Mouse (Mus musculus) CH12.LX (cell line): ENCODE data around the gene Ube2d2b. TPM values are rescaled to one million over a fixed set of nuclear protein-coding genes. Genes with fewer than 3 reads are reported as not detected.

Experiments
- DNase-seq: peaks from one replicate; pipeline ENCODE4 v3.0.0-alpha.2; 2013; ENCODE audit errors: extremely low read depth
- H3K27ac ChIP-seq: 2 replicates; pipeline ENCODE4 v1.5.1; 2012; ENCODE audit warnings: low read depth, mild to moderate bottlenecking, control low read depth, moderate library complexity; ENCODE audit not compliant: insufficient read depth
- H3K27me3 ChIP-seq: replicated peaks from 2 replicates; pipeline ENCODE3; 2012; ENCODE audit warnings: inconsistent platforms
- H3K36me3 ChIP-seq, 2 experiments: replicated peaks in 1 of 2; 2 replicates each; pipeline versions ENCODE3 to v1.6.1; 2012; ENCODE audit warnings: inconsistent platforms in 1 of 2, low read length in 1 of 2, mild to moderate bottlenecking in 1 of 2, mixed read lengths in 1 of 2, moderate library complexity in 1 of 2; ENCODE audit not compliant: control insufficient read depth in 1 of 2, insufficient read depth in 1 of 2
- H3K4me1 ChIP-seq, 2 experiments: 2 replicates each; pipeline ENCODE4 v1.6.1; 2012; ENCODE audit warnings: inconsistent platforms in 1 of 2, moderate library complexity in 1 of 2; ENCODE audit not compliant: insufficient read depth in 2 of 2, control insufficient read depth in 1 of 2
- H3K4me2 ChIP-seq: 2 replicates; pipeline ENCODE4 v1.6.1; 2012; ENCODE audit warnings: low read depth, mild to moderate bottlenecking, control low read depth; ENCODE audit not compliant: poor library complexity, insufficient read depth, severe bottlenecking
- H3K4me3 ChIP-seq, 3 experiments: fragments of 150-350 bp in 1 of 3; sonication (generic) in 1 of 3; replicated peaks in 1 of 3; 2 replicates each; pipeline versions ENCODE3 to v1.5.1; 2011 to 2012; ENCODE audit warnings: low read depth in 2 of 3, low read length in 2 of 3, mild to moderate bottlenecking in 2 of 3, moderate library complexity in 2 of 3, control low read depth in 1 of 3, improper control_type of control experiment in 1 of 3, inconsistent platforms in 1 of 3, mixed read lengths in 1 of 3; ENCODE audit not compliant: poor library complexity in 1 of 3
- H3K79me2 ChIP-seq: replicated peaks from 2 replicates; pipeline ENCODE4 v1.6.1; 2012; ENCODE audit warnings: mild to moderate bottlenecking, moderate library complexity; ENCODE audit not compliant: control insufficient read depth, poor library complexity, insufficient read depth, severe bottlenecking; ENCODE audit errors: extremely low read depth
- H3K9ac ChIP-seq: 2 replicates; pipeline ENCODE4 v1.6.1; 2012; ENCODE audit warnings: low read depth, mild to moderate bottlenecking, control low read depth, moderate library complexity; ENCODE audit not compliant: insufficient read depth
- H3K9me3 ChIP-seq: replicated peaks from 2 replicates; pipeline ENCODE3; 2012; ENCODE audit warnings: low read length, inconsistent platforms, mixed read lengths
- CHD1 ChIP-seq: IDR thresholded peaks from 2 replicates; pipeline ENCODE4 v1.6.1; 2012; ENCODE audit warnings: low read depth, low read length, improper control_type of control experiment, inconsistent platforms
- CHD2 ChIP-seq: IDR thresholded peaks from 2 replicates; pipeline ENCODE4 v1.6.1; 2011; ENCODE audit warnings: low read length, improper control_type of control experiment
- CTCF ChIP-seq, 2 experiments: IDR thresholded peaks in 1 of 2; conservative IDR thresholded peaks in 1 of 2; 2 replicates each; pipeline ENCODE4 v1.5.1; 2011 to 2012; ENCODE audit warnings: low read depth in 2 of 2, low read length in 2 of 2, improper control_type of control experiment in 1 of 2, inconsistent platforms in 1 of 2, mild to moderate bottlenecking in 1 of 2, moderate library complexity in 1 of 2
- E2F4 ChIP-seq: IDR thresholded peaks from 2 replicates; pipeline ENCODE4 v1.6.1; 2011; ENCODE audit warnings: low read depth, low read length, improper control_type of control experiment; ENCODE audit not compliant: insufficient replicate concordance
- ELF1 ChIP-seq: IDR thresholded peaks from 2 replicates; pipeline ENCODE4 v1.6.1; 2014; ENCODE audit warnings: low read depth, mild to moderate bottlenecking, inconsistent platforms, low read length, improper control_type of control experiment
- ETS1 ChIP-seq: conservative IDR thresholded peaks from 2 replicates; pipeline ENCODE4 v1.6.1; 2012; ENCODE audit warnings: low read depth, mild to moderate bottlenecking, inconsistent platforms, low read length, improper control_type of control experiment, moderate library complexity
- GABPA ChIP-seq: IDR thresholded peaks from 2 replicates; pipeline ENCODE4 v1.6.1; 2012; ENCODE audit warnings: low read depth, low read length, improper control_type of control experiment, inconsistent platforms; ENCODE audit not compliant: insufficient replicate concordance
- HCFC1 ChIP-seq: IDR thresholded peaks from 2 replicates; pipeline ENCODE4 v1.6.1; 2012; ENCODE audit warnings: low read depth, mild to moderate bottlenecking, inconsistent platforms, low read length, improper control_type of control experiment
- IRF4 ChIP-seq: IDR thresholded peaks from 2 replicates; pipeline ENCODE4 v1.6.1; 2014; ENCODE audit warnings: low read depth, mild to moderate bottlenecking, inconsistent platforms, low read length, improper control_type of control experiment
- JUN ChIP-seq: IDR thresholded peaks from 2 replicates; pipeline ENCODE4 v1.6.1; 2011; ENCODE audit warnings: low read depth, mild to moderate bottlenecking, low read length, improper control_type of control experiment, moderate library complexity; ENCODE audit not compliant: insufficient read depth
- KAT2A ChIP-seq: IDR thresholded peaks from 2 replicates; pipeline ENCODE4 v1.6.1; 2012; ENCODE audit warnings: low read length, improper control_type of control experiment, inconsistent platforms; ENCODE audit not compliant: insufficient replicate concordance
- MAFK ChIP-seq: IDR thresholded peaks from 2 replicates; pipeline ENCODE4 v1.6.1; 2011; ENCODE audit warnings: low read length, improper control_type of control experiment; ENCODE audit not compliant: insufficient replicate concordance
- MAX ChIP-seq: IDR thresholded peaks from 2 replicates; pipeline ENCODE4 v1.6.1; 2011; ENCODE audit warnings: low read length, improper control_type of control experiment
- MAZ ChIP-seq: IDR thresholded peaks from 2 replicates; pipeline ENCODE4 v1.6.1; 2012; ENCODE audit warnings: low read depth, mild to moderate bottlenecking, inconsistent platforms, low read length, improper control_type of control experiment, moderate library complexity
- MEF2A ChIP-seq: IDR thresholded peaks from 2 replicates; pipeline ENCODE4 v1.6.1; 2014; ENCODE audit warnings: low read depth, mild to moderate bottlenecking, inconsistent platforms, low read length, improper control_type of control experiment, borderline replicate concordance
- NELFE ChIP-seq: IDR thresholded peaks from 2 replicates; pipeline ENCODE4 v1.6.1; 2011; ENCODE audit warnings: low read depth, low read length, improper control_type of control experiment
- NRF1 ChIP-seq: IDR thresholded peaks from 2 replicates; pipeline ENCODE4 v1.6.1; 2014; ENCODE audit warnings: low read depth, mild to moderate bottlenecking, inconsistent platforms, low read length, improper control_type of control experiment, moderate library complexity
- POLR2A ChIP-seq: IDR thresholded peaks from 2 replicates; pipeline ENCODE4 v1.6.1; 2011; ENCODE audit warnings: low read depth, mild to moderate bottlenecking, improper control_type of control experiment, low read length
- SIN3A ChIP-seq: IDR thresholded peaks from 2 replicates; pipeline ENCODE4 v1.6.1; 2012; ENCODE audit warnings: low read length, improper control_type of control experiment, inconsistent platforms
- SMC3 ChIP-seq: IDR thresholded peaks from 2 replicates; pipeline ENCODE4 v1.6.1; 2011; ENCODE audit warnings: low read depth, low read length, improper control_type of control experiment
- TBP ChIP-seq: conservative IDR thresholded peaks from 2 replicates; pipeline ENCODE4 v1.6.1; 2011; ENCODE audit warnings: low read depth, low read length, improper control_type of control experiment
- TCF12 ChIP-seq: IDR thresholded peaks from 2 replicates; pipeline ENCODE4 v1.6.1; 2014; ENCODE audit warnings: low read depth, mild to moderate bottlenecking, inconsistent platforms, low read length, improper control_type of control experiment
- USF2 ChIP-seq: conservative IDR thresholded peaks from 2 replicates; pipeline ENCODE4 v1.6.1; 2011; ENCODE audit warnings: low read depth, low read length, improper control_type of control experiment
- ZKSCAN1 ChIP-seq: IDR thresholded peaks from 2 replicates; pipeline ENCODE4 v1.6.1; 2012; ENCODE audit warnings: low read depth, inconsistent platforms, low read length, improper control_type of control experiment, borderline replicate concordance
- dilution Hi-C: fragments of 300-500 bp; cut with MboI; formaldehyde crosslinking; loops from 2 replicates; pipeline ENCODE4 v1.14.3; 2020; ENCODE audit warnings: low sequenced_read_pairs; ENCODE audit not compliant: extremely low pct_unique_long_range_greater_than_20kb, extremely low pct_ligation_motif_present
- in situ Hi-C: fragments of 300-500 bp; cut with MboI; formaldehyde crosslinking; loops from 3 replicates; pipeline ENCODE4 v1.14.3; 2019; ENCODE audit warnings: low sequenced_read_pairs, low pct_ligation_motif_present, low pct_unique_long_range_greater_than_20kb, mixed read lengths
- polyA plus RNA-seq: library from polyadenylated mRNA; unstranded; fragments of >175 nt; gene quantifications from 2 replicates; pipeline ENCODE4 v1.2.1, GENCODE M21; 2012; ENCODE audit warnings: low read depth; ENCODE audit not compliant: insufficient read length
- total RNA-seq, 2 experiments: library from RNA; depleted of rRNA; stranded (reverse); fragments of 300-350 nt in 1 of 2; fragments of >200 nt in 1 of 2; gene quantifications; 2 replicates each; pipeline ENCODE4 v1.2.3; 2012 to 2014

The Ube2d2b gene
- total and polyA plus RNA-seq, 3 experiments = not detected

DNA sequence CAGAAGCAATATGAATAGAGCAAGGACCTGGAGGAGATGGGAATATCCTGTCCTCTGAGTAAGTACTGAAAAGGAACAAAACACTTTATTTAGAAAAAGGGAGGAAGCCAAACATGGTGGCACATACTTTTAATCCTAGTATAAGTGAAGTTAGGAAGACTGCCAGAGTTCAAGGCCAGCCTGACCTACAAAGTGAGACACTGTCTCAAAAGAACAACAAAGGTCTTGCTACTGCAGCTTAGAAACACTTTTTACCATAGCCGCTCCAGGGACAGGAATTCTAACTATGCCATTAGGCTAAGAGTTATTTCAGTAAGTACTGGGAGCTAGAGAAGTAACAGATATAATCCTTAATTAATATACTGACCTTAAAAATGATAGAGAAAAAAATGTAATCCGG is 15.2 kb upstream of the Ube2d2b start:
- Histone ChIP-seq H3K4me1 (no peaks in the 10 kb centered on the region), H3K27me3 (no peaks in the 10 kb centered on the region), H3K79me2 (no peaks in the 10 kb centered on the region)
- TF ChIP-seq MAFK = no peak
- TF ChIP-seq CHD1 = no peak
- TF ChIP-seq GABPA = no peak
- TF ChIP-seq HCFC1 = no peak
- TF ChIP-seq MAX = no peak
- no peak for TF ChIP-seq MAZ
- no peak for TF ChIP-seq JUN
- TF ChIP-seq POLR2A = no peak
- no peak for TF ChIP-seq TBP
- TF ChIP-seq E2F4 = no peak
- no peak for TF ChIP-seq ELF1
- TF ChIP-seq ZKSCAN1 = no peak
- TF ChIP-seq USF2 = no peak
- no peak for TF ChIP-seq TCF12
- TF ChIP-seq CTCF (conservative IDR thresholded peaks at IDR 0.05 in 1 of 2, IDR thresholded peaks at IDR 0.05 in 1 of 2; ENCODE audit: low read depth in 2 of 2, low read length in 2 of 2) = no peak
- no peak for TF ChIP-seq SIN3A
- TF ChIP-seq, all 38 proteins: peak for 0
- Histone ChIP-seq H3K9me3 (no peaks in the 10 kb centered on the region), H3K4me3 (no peak overlapping the region), H3K27ac (no peak overlapping the region), H3K9ac (no peak overlapping the region), H3K4me2 (no peak overlapping the region), H3K36me3 (peaks cover 4 to 22% of the 10 kb centered on the region in 2 experiments)
- in situ Hi-C loops (no loop called here), dilution Hi-C loops (no loop called here)
- DNase-seq = no peak

DNA sequence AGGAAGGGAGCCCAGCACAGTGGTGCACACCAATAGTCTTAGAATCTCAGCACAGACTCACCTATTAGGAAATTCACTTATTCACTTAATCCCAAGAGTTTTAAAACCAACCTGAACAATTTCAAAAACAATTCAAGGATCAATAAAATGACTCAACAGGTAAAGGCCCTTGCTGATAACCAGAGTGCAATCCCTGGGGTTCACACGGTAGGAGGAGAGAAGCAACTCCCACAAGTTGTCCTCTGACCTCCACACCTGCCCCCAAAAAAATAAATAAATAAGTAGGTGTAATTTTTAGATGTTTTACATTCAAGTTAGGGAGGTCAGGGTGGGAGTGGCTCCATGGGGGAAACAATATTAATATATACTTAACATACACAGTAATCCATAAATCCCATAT is 7.4 kb upstream of the Ube2d2b start:
- peaks cover 3 to 17% of the 10 kb centered on the region in 2 experiments; a peak in 3 of 4 replicates for H3K4me1 ChIP-seq
- H3K36me3 ChIP-seq = peaks cover 0 to 6% of the 10 kb centered on the region in 2 experiments
- no peaks in the 10 kb centered on the region for H3K9me3 ChIP-seq
- dilution Hi-C loops (no loop called here), in situ Hi-C loops (no loop called here)
- H3K9ac ChIP-seq = no peak overlapping the region
- no peak overlapping the region for H3K4me2 ChIP-seq
- TF ChIP-seq KAT2A (no peak), HCFC1 (no peak), CHD2 (no peak), USF2 (no peak), JUN (no peak), MEF2A (no peak), NELFE (no peak), NRF1 (no peak), SMC3 (no peak), IRF4 (no peak), ETS1 (no peak)
- H3K27ac ChIP-seq = no peak overlapping the region
- no peaks in the 10 kb centered on the region for H3K27me3 ChIP-seq
- no peaks in the 10 kb centered on the region for H3K79me2 ChIP-seq
- no peak overlapping the region for H3K4me3 ChIP-seq
- DNase-seq = no peak
